Mouse (Mus musculus) megakaryocyte-erythroid progenitor cell, adult 5-6 weeks (primary cell): ENCODE measurements around the gene Lingo2. TPM values are rescaled to one million over a fixed set of nuclear protein-coding genes. Genes with fewer than 3 reads are reported as not detected.
A peak's percentile ranks its signal among the peaks of the same experiment; 100 is the strongest.

Experiments used
- ATAC-seq: replicated peaks from 2 replicates; pipeline ENCODE4 v1.8.0; 2016; ENCODE audit warnings: mild to moderate bottlenecking, inconsistent platforms; ENCODE audit not compliant: severe bottlenecking, poor library complexity, low FRiP score, low TSS enrichment
- total RNA-seq, 2 experiments: library from RNA; stranded (forward) in 1 of 2; stranded (reverse) in 1 of 2; fragments of 200-1000, 215-1000 nt in 1 of 2; fragments of >200 nt in 1 of 2; fragmentation: Nextera tagmentation in 1 of 2; gene quantifications; 2 replicates each; pipeline ENCODE4 v1.2.3; 2014 to 2017

The Lingo2 gene
- total RNA-seq, 2 experiments from 2014 or later = not detected

GRCm38 (mm10) chr4:36576256-36576655 lies 375.3 kb downstream of the Lingo2 start:
- no peak for ATAC-seq

GRCm38 (mm10) chr4:36566544-36566943 lies 385.0 kb downstream of the Lingo2 start:
- no peak for ATAC-seq

- ATAC-seq = no peak
These were observed 390.6 kb downstream of the Lingo2 start for GRCm38 (mm10) chr4:36560997-36561396.

GRCm38 (mm10) chr4:36540664-36541360 lies 410.7 kb downstream of the Lingo2 start:
- no peak for ATAC-seq

GRCm38 (mm10) chr4:36533895-36534294 lies 417.7 kb downstream of the Lingo2 start:
- ATAC-seq = no peak

GRCm38 (mm10) chr4:36490255-36490654 lies 461.3 kb downstream of the Lingo2 start:
- no peak for ATAC-seq

GRCm38 (mm10) chr4:36435211-36435610 lies 516.3 kb downstream of the Lingo2 start:
- ATAC-seq = no peak

GRCm38 (mm10) chr4:36426192-36426591 lies 525.4 kb downstream of the Lingo2 start:
- no peak for ATAC-seq

GRCm38 (mm10) chr4:36407350-36407749 lies 544.2 kb downstream of the Lingo2 start:
- no peak for ATAC-seq

GRCm38 (mm10) chr4:36368925-36369324 lies 582.6 kb downstream of the Lingo2 start:
- ATAC-seq = no peak

GRCm38 (mm10) chr4:36354401-36354800 lies 597.1 kb downstream of the Lingo2 start:
- ATAC-seq = no peak

GRCm38 (mm10) chr4:36331741-36332140 lies 619.8 kb downstream of the Lingo2 start:
- ATAC-seq = no peak

GRCm38 (mm10) chr4:36325603-36326002 lies 625.9 kb downstream of the Lingo2 start:
- no peak for ATAC-seq

- no peak for ATAC-seq
These were observed 638.5 kb downstream of the Lingo2 start for GRCm38 (mm10) chr4:36313067-36313466.

- no peak for ATAC-seq
These were observed 640.1 kb downstream of the Lingo2 start for GRCm38 (mm10) chr4:36311431-36311830.

GRCm38 (mm10) chr4:36305228-36305627 lies 646.3 kb downstream of the Lingo2 start:
- ATAC-seq = no peak

- ATAC-seq = no peak
These were observed 661.9 kb downstream of the Lingo2 start for GRCm38 (mm10) chr4:36289701-36290053.

GRCm38 (mm10) chr4:36288813-36289700 lies 662.5 kb downstream of the Lingo2 start:
- ATAC-seq = peak; percentile 68; the same call in 1 of the 2 replicates

- ATAC-seq = no peak
These were observed 688.9 kb downstream of the Lingo2 start for GRCm38 (mm10) chr4:36262436-36263169.
